Comparison of ENCODE assay signal across 28 mouse cellular contexts in genomic region chr9:66223872-66224271, GRCm38 (mm10).
"Had no signal": no experiment of that assay in that cellular context is flagged by ENCODE, and none has a peak within 500 bp of the region (broad histone marks: within the 10 kb centered on the region; RNA-seq: fewer than 3 reads in every experiment).

No protein-coding gene starts in this region.

- H3K27ac ChIP-seq: embryonic facial prominence, embryonic 12.5 days; embryonic facial prominence, embryonic 13.5 days; embryonic facial prominence, embryonic 15.5 days; forebrain, embryonic 10.5 days; forebrain, embryonic 12.5 days; forebrain, embryonic 13.5 days; forebrain, embryonic 15.5 days; gastrocnemius, adult 2 months; heart, adult 2 months had no signal

- DNase-seq: cerebellum, adult 2 months; cerebellum, adult 8-10 months; cerebellum, adult 9-10 months; cerebellum, adult 9-11 months; cerebellum, postnatal 10 days; cerebellum, postnatal 14 days; cerebellum, postnatal 25 days; cerebellum, postnatal 36 days; embryo, embryonic 11 days; forebrain, postnatal 0 days; gastrocnemius, adult 2 months; gastrocnemius, postnatal 10 days; gastrocnemius, postnatal 14 days; gastrocnemius, postnatal 25 days; gastrocnemius, postnatal 36 days; heart, adult 11 months; heart, adult 18-20 months; heart, adult 2 months had no signal

- H3K9ac ChIP-seq: embryonic facial prominence, embryonic 12.5 days; embryonic facial prominence, embryonic 13.5 days; embryonic facial prominence, embryonic 15.5 days; forebrain, embryonic 12.5 days; forebrain, embryonic 13.5 days; forebrain, embryonic 15.5 days; forebrain, postnatal 0 days had no signal

- H3K27me3 ChIP-seq: embryonic facial prominence, embryonic 12.5 days; embryonic facial prominence, embryonic 13.5 days; embryonic facial prominence, embryonic 15.5 days; forebrain, embryonic 12.5 days; forebrain, embryonic 13.5 days; forebrain, embryonic 15.5 days had no signal

- ATAC-seq: forebrain, embryonic 13.5 days; forebrain, embryonic 14.5 days; forebrain, embryonic 15.5 days; forebrain, embryonic 16.5 days; forebrain, postnatal 0 days had no signal

- H3K9me3 ChIP-seq: embryonic facial prominence, embryonic 12.5 days; embryonic facial prominence, embryonic 13.5 days; embryonic facial prominence, embryonic 15.5 days; forebrain, embryonic 10.5 days; forebrain, embryonic 12.5 days; forebrain, embryonic 13.5 days; forebrain, embryonic 15.5 days had no signal

- H3K4me2 ChIP-seq: embryonic facial prominence, embryonic 12.5 days; embryonic facial prominence, embryonic 13.5 days; embryonic facial prominence, embryonic 15.5 days; forebrain, embryonic 12.5 days; forebrain, embryonic 13.5 days; forebrain, embryonic 15.5 days had no signal

- H3K4me1 ChIP-seq: embryonic facial prominence, embryonic 12.5 days; embryonic facial prominence, embryonic 13.5 days; embryonic facial prominence, embryonic 15.5 days; forebrain, embryonic 12.5 days had no signal

- H3K4me3 ChIP-seq: embryonic facial prominence, embryonic 12.5 days; embryonic facial prominence, embryonic 13.5 days; embryonic facial prominence, embryonic 15.5 days; erythroblast, embryonic 14.5 days; forebrain, embryonic 10.5 days; forebrain, embryonic 12.5 days; forebrain, embryonic 13.5 days; forebrain, embryonic 15.5 days; gastrocnemius, adult 2 months; heart, adult 2 months had no signal

- H3K36me3 ChIP-seq: embryonic facial prominence, embryonic 12.5 days; embryonic facial prominence, embryonic 13.5 days; embryonic facial prominence, embryonic 15.5 days; forebrain, embryonic 10.5 days; forebrain, embryonic 12.5 days; forebrain, embryonic 15.5 days had no signal
